Comparison of ENCODE assay signal across 8 mouse cellular contexts in genomic region chr7:142581656-142582228, GRCm38 (mm10). TPM values are rescaled to one million over a fixed set of nuclear protein-coding genes. Genes with fewer than 3 reads are reported as not detected.
A peak's percentile ranks its signal among the peaks of the same experiment; 100 is the strongest.
DNase-seq lines count a peak whose midpoint lies in the region; ATAC-seq and TF ChIP-seq lines count a peak whose summit lies in the region.

No protein-coding gene starts in this region.

- peak in 1 of 2 experiments; percentile 56; a peak in 3 of 4 replicates for TF ChIP-seq CTCF in CH12.LX (conservative IDR thresholded peaks at IDR 0.05 in 1 of 2, IDR thresholded peaks at IDR 0.05 in 1 of 2; ENCODE audit: low read depth in 2 of 2, low read length in 2 of 2)

- no peak for TF ChIP-seq EP300 in CH12.LX (IDR thresholded peaks at IDR 0.05; ENCODE audit: low read length)

- peak overlapping the region; percentile 1; the same call in 1 of the 2 replicates for H3K4me2 ChIP-seq in CH12.LX (ENCODE audit: insufficient read depth, low read depth, poor library complexity, severe bottlenecking)
- H3K4me2 ChIP-seq in heart, embryonic 15.5 days = peak overlapping the region; percentile 58
- peak overlapping the region; percentile 52 for H3K4me2 ChIP-seq in lung, embryonic 16.5 days (ENCODE audit: low read depth, low read length)

- H3K36me3 ChIP-seq in CH12.LX (replicated peaks in 1 of 2; ENCODE audit: control insufficient read depth in 1 of 2, insufficient read depth in 1 of 2, low read length in 1 of 2) = no peaks in the 10 kb centered on the region
- peaks cover 3% of the 10 kb centered on the region; the same call in 1 of the 2 replicates for H3K36me3 ChIP-seq in embryonic facial prominence, embryonic 10.5 days (replicated peaks)
- no peaks in the 10 kb centered on the region for H3K36me3 ChIP-seq in heart, embryonic 15.5 days
- H3K36me3 ChIP-seq in lung, embryonic 16.5 days (ENCODE audit: control insufficient read depth, insufficient read depth, low read length) = no peaks in the 10 kb centered on the region

- H3K27me3 ChIP-seq in CH12.LX (replicated peaks) = peaks cover 83% of the 10 kb centered on the region
- H3K27me3 ChIP-seq in embryonic facial prominence, embryonic 10.5 days (replicated peaks; ENCODE audit: low read depth, poor library complexity, severe bottlenecking) = no peaks in the 10 kb centered on the region
- no peaks in the 10 kb centered on the region for H3K27me3 ChIP-seq in heart, embryonic 15.5 days
- H3K27me3 ChIP-seq in lung, embryonic 16.5 days (ENCODE audit: control insufficient read depth, insufficient read depth, low read depth, low read length) = no peaks in the 10 kb centered on the region

- TF ChIP-seq RAD21 in CH12.LX (IDR thresholded peaks at IDR 0.05; ENCODE audit: low read depth, low read length) = peak; percentile 55

- H3K9ac ChIP-seq in CH12.LX (ENCODE audit: insufficient read depth, low read depth) = no peak overlapping the region
- no peak overlapping the region for H3K9ac ChIP-seq in heart, embryonic 15.5 days
- no peak overlapping the region for H3K9ac ChIP-seq in lung, embryonic 16.5 days (ENCODE audit: low read length)

- no peak overlapping the region for H3K4me3 ChIP-seq in CH12.LX (replicated peaks in 1 of 3; ENCODE audit: low read depth in 2 of 3, low read length in 2 of 3, poor library complexity in 1 of 3)
- H3K4me3 ChIP-seq in embryonic facial prominence, embryonic 10.5 days = peak overlapping the region; percentile 38
- peak overlapping the region; percentile 31 for H3K4me3 ChIP-seq in heart, embryonic 15.5 days
- H3K4me3 ChIP-seq in lung, embryonic 16.5 days (ENCODE audit: low read length) = peak overlapping the region; percentile 27; the same call in 1 of the 2 replicates

- no peak for TF ChIP-seq POLR2A in CH12.LX (IDR thresholded peaks at IDR 0.05; ENCODE audit: low read depth, low read length)

- in situ Hi-C loops in CH12.LX (cut with MboI; ENCODE audit: low pct_ligation_motif_present, low pct_unique_long_range_greater_than_20kb, low sequenced_read_pairs) = loop anchor here (5.0 kb wide), 2 partner anchors 144 to 244 kb away; no protein-coding TSS in a partner anchor

- WGBS in embryonic facial prominence, embryonic 10.5 days = 47% methylated on average over 20 of the region's 20 CpGs
- 47% methylated on average over 20 of the region's 20 CpGs for WGBS in heart, embryonic 15.5 days
- 50% methylated on average over 20 of the region's 20 CpGs for WGBS in lung, embryonic 16.5 days

- DNase-seq in CH12.LX (ENCODE audit: extremely low read depth) (peak; percentile 44), adipocyte (ENCODE audit: low spot score) (peak; percentile 24)
- peak; percentile 72 for DNase-seq in embryonic facial prominence, embryonic 10.5 days (ENCODE audit: low spot score)
- peak; percentile 54 for DNase-seq in kidney, postnatal 14 days
- DNase-seq in retina, postnatal 1 day = peak; percentile 71

- no peak overlapping the region for H3K27ac ChIP-seq in CH12.LX (ENCODE audit: insufficient read depth, low read depth)
- H3K27ac ChIP-seq in embryonic facial prominence, embryonic 10.5 days (replicated peaks) = no peak overlapping the region; the same call in 1 of the 2 replicates
- H3K27ac ChIP-seq in heart, embryonic 15.5 days = no peak overlapping the region
- H3K27ac ChIP-seq in lung, embryonic 16.5 days (ENCODE audit: low read length) = no peak overlapping the region

- no peaks in the 10 kb centered on the region for H3K9me3 ChIP-seq in CH12.LX (replicated peaks; ENCODE audit: low read length)
- peaks cover 30% of the 10 kb centered on the region for H3K9me3 ChIP-seq in embryonic facial prominence, embryonic 10.5 days
- H3K9me3 ChIP-seq in heart, embryonic 15.5 days (replicated peaks) = 0 out of 2 replicates have a peak, but pooled peaks cover 10% of the 10 kb centered on the region
- peaks cover 19% of the 10 kb centered on the region for H3K9me3 ChIP-seq in lung, embryonic 16.5 days (ENCODE audit: control insufficient read depth, low read length)

- H3K79me2 ChIP-seq in CH12.LX (replicated peaks; ENCODE audit: control insufficient read depth, extremely low read depth, insufficient read depth, poor library complexity, severe bottlenecking) = no peaks in the 10 kb centered on the region

- H3K4me1 ChIP-seq in CH12.LX (ENCODE audit: control insufficient read depth in 1 of 2, insufficient read depth in 2 of 2) = peaks cover 0 to 2% of the 10 kb centered on the region in 2 experiments; a peak in 1 of 4 replicates
- H3K4me1 ChIP-seq in embryonic facial prominence, embryonic 10.5 days = peaks cover 37% of the 10 kb centered on the region
- H3K4me1 ChIP-seq in heart, embryonic 15.5 days (replicated peaks) = peaks cover 32% of the 10 kb centered on the region
- peaks cover 4% of the 10 kb centered on the region for H3K4me1 ChIP-seq in lung, embryonic 16.5 days (replicated peaks; ENCODE audit: control insufficient read depth, insufficient read depth, low read length)

- ATAC-seq in heart, embryonic 15.5 days (replicated peaks; ENCODE audit: insufficient number of reproducible peaks, insufficient read depth, low FRiP score, low read depth) = no peak
- ATAC-seq in lung, embryonic 16.5 days (ENCODE audit: low read depth) = no peak
- ATAC-seq in inflammation-experienced regulatory T-cells, adult 6 months = no peak

- dilution Hi-C loops in CH12.LX (cut with MboI; ENCODE audit: extremely low pct_ligation_motif_present, extremely low pct_unique_long_range_greater_than_20kb, low sequenced_read_pairs) = no loop called here

TF ChIP-seq in CH12.LX, 34 proteins besides CTCF, POLR2A, EP300 and RAD21:
- TF ChIP-seq UBTF (IDR thresholded peaks at IDR 0.05; ENCODE audit: low read depth, low read length) = no peak
- TF ChIP-seq CHD2 (IDR thresholded peaks at IDR 0.05; ENCODE audit: low read length) = no peak
- TF ChIP-seq ZNF384 (IDR thresholded peaks at IDR 0.05; ENCODE audit: low read depth, low read length) = no peak
- TF ChIP-seq MAZ (IDR thresholded peaks at IDR 0.05; ENCODE audit: low read depth, low read length) = no peak

RNA-seq across cellular contexts. Expression of gene Mrpl23, which starts 49.3 kb away (rescaled TPM):
- total RNA-seq in CH12.LX (2012; rRNA removed) (58.9 and 71.2 TPM in 2 replicates), CH12.LX (2014; rRNA removed) (60.7 and 70.8 TPM in 2 replicates)
- polyA plus RNA-seq in CH12.LX (2012; ENCODE audit: insufficient read length, low read depth) = 7.5 and 8.3 TPM in 2 replicates
- polyA plus RNA-seq in embryonic facial prominence, embryonic 10.5 days (2016; fragmentation: Nextera tagmentation; extraction: Ambion mirVana) = 18.1 and 22.4 TPM in 2 replicates
- 17.0 and 18.7 TPM in 2 replicates for polyA plus RNA-seq in heart, embryonic 15.5 days (2015; fragmentation: Nextera tagmentation; extraction: Ambion mirVana)
- 17.2 and 22.4 TPM in 2 replicates for polyA plus RNA-seq in lung, embryonic 16.5 days (2015; fragmentation: Nextera tagmentation; extraction: Ambion mirVana)
- polyA plus RNA-seq in inflammation-experienced regulatory T-cells, adult 6 months (2017; shearing (Covaris generic)) = 10 to 100 TPM in 1 of 3 experiments, 1 to 10 TPM in 1, under 1 TPM in 1; 0.26 to 24.2 (median 3.2) TPM

Comparison
In these comparisons a context has a peak if more than half of its experiments do, and no peak if none do; other contexts are left out.
1. H3K4me2 ChIP-seq: peak in every context shown above with its lines; median percentile 58 in heart, embryonic 15.5 days; 52 in lung, embryonic 16.5 days; 1 in CH12.LX.
2. H3K4me3 ChIP-seq: peak in embryonic facial prominence, embryonic 10.5 days (single experiment), heart, embryonic 15.5 days (single experiment) and lung, embryonic 16.5 days (single experiment); none in CH12.LX (0 of 3).
3. Peak in every context shown above with its lines, with median percentiles within 50 percentile points of each other: DNase-seq.